Mouse (Mus musculus) forebrain, embryonic 11.5 days (tissue): Measurements from ENCODE around the gene Tnfrsf17. TPM values are rescaled to one million over a fixed set of nuclear protein-coding genes. Genes with fewer than 3 reads are reported as not detected.

ENCODE experiments used
- ATAC-seq: fragments of 200-750 bp; cut with Nextera tagmentation; replicated peaks from 2 replicates; pipeline ENCODE4 v1.8.0; 2017; ENCODE audit warnings: moderate TSS enrichment; ENCODE audit not compliant: low FRiP score
- DNase-seq: peaks from one replicate; pipeline ENCODE4 v3.0.0-alpha.2; 2017; ENCODE audit warnings: low spot score
- H3K27ac ChIP-seq: fragments of 300-500 bp; sonication (generic); 2 replicates; pipeline ENCODE4 v1.5.1; 2014; ENCODE audit warnings: low read depth, low read length
- H3K27me3 ChIP-seq: fragments of 300-500 bp; sonication (generic); 2 replicates; pipeline ENCODE4 v1.6.1; 2014; ENCODE audit warnings: mild to moderate bottlenecking, low read length, mixed read lengths; ENCODE audit not compliant: control insufficient read depth, insufficient read depth
- H3K36me3 ChIP-seq: fragments of 300-500 bp; sonication (generic); 2 replicates; pipeline ENCODE4 v1.6.1; 2014; ENCODE audit warnings: mild to moderate bottlenecking, low read length, moderate library complexity, mixed read lengths; ENCODE audit not compliant: control insufficient read depth, insufficient read depth
- H3K4me1 ChIP-seq: fragments of 300-500 bp; sonication (generic); replicated peaks from 2 replicates; pipeline ENCODE4 v1.6.1; 2014; ENCODE audit warnings: low read length, mixed read lengths; ENCODE audit not compliant: control insufficient read depth, insufficient read depth
- H3K4me2 ChIP-seq: fragments of 300-500 bp; sonication (generic); 2 replicates; pipeline ENCODE4 v1.6.1; 2014; ENCODE audit warnings: low read depth, mild to moderate bottlenecking, low read length, moderate library complexity, mixed read lengths; ENCODE audit not compliant: severe bottlenecking
- H3K4me3 ChIP-seq: fragments of 300-500 bp; sonication (generic); 2 replicates; pipeline ENCODE4 v1.5.1; 2014; ENCODE audit warnings: low read depth, low read length
- H3K9ac ChIP-seq: fragments of 300-500 bp; sonication (generic); 2 replicates; pipeline ENCODE4 v1.6.1; 2014; ENCODE audit warnings: low read length
- H3K9me3 ChIP-seq: fragments of 300-500 bp; sonication (generic); 2 replicates; pipeline ENCODE4 v1.6.1; 2016; ENCODE audit warnings: low read length, mixed read lengths; ENCODE audit not compliant: control insufficient read depth
- WGBS: fragments of 180-500 bp; shearing (Covaris S2); extraction: QIAGEN DNeasy Blood & Tissue Kit; methylation state at CpG from one replicate; pipeline ENCODE4 v1.1.7; 2014; 5-methylcytosine and 5-hydroxymethylcytosine counted together
- polyA plus RNA-seq: library from polyadenylated mRNA; unstranded; fragments of >200 nt; fragmentation: Nextera tagmentation; extraction: Ambion mirVana; gene quantifications from 2 replicates; pipeline ENCODE4 v1.2.1, GENCODE M21; 2014

The Tnfrsf17 gene
- polyA plus RNA-seq: 0.35 TPM in 1 of 2 replicates, not detected in the other

DNA sequence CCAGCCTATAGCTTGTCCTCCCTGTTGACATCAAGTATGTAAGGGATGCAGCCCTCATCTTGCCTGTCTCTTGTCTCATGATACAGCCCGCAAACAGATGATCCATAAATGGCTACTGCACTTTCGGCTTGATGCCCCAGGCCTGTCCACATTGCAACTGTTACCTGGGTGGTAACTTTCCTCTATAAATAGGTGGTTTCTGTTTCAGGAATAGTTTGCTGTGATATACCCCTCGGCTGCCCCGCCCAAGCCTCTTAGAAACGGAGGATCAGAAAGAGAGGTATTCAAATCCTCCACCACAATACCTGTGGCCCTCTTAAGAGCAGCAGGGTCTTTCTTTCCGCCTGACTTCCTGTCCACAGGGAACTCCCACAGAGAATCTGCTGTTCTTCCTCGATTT lies at the start of gene Tnfrsf17:
Gene Tnfrsf17 (plus strand): TSS at position 301 of the 400 bp plus-strand sequence.
- no peak within 1 kb of the TSS for H3K4me3 ChIP-seq
- DNase-seq (no peak), ATAC-seq (no peak)
- no peak within 1 kb of the TSS for H3K9ac ChIP-seq
- no peaks in the 10 kb centered on the region for H3K27me3 ChIP-seq
- 64% methylated on average over 7 of the region's 7 CpGs for WGBS
- H3K4me1 ChIP-seq: no peaks in the 10 kb centered on the region
- H3K27ac ChIP-seq: no peak within 1 kb of the TSS
- H3K9me3 ChIP-seq: no peaks in the 10 kb centered on the region
- H3K4me2 ChIP-seq: no peak within 1 kb of the TSS
- H3K36me3 ChIP-seq: no peaks in the 10 kb centered on the region

DNA sequence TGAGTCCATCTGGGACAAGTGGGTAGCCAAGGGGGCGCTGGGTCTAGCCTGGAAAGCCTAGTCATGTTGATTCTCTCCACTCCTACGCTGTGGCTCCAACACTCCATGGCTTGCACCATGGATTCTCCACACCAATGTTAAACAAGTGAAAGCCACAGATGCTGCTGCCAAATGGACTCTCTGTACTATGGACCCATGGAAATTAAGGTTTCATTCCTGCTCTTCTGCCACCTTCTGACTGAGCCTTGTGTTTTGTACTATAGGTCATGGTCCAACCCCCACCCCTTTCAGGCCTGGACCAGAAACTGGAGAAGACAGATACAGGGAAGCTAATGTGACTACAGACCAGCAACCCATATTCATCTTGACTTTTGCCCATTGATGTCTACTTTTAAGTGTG lies 47.1 kb upstream of the Tnfrsf17 start:
- WGBS: 75% methylated on average over 2 of the region's 2 CpGs
- Histone ChIP-seq H3K4me2 (no peak overlapping the region), H3K9ac (no peak overlapping the region), H3K27ac (no peak overlapping the region), H3K27me3 (no peaks in the 10 kb centered on the region), H3K4me1 (no peaks in the 10 kb centered on the region), H3K4me3 (no peak overlapping the region), H3K36me3 (no peaks in the 10 kb centered on the region), H3K9me3 (no peaks in the 10 kb centered on the region)
- no peak for DNase-seq
- no peak for ATAC-seq

DNA sequence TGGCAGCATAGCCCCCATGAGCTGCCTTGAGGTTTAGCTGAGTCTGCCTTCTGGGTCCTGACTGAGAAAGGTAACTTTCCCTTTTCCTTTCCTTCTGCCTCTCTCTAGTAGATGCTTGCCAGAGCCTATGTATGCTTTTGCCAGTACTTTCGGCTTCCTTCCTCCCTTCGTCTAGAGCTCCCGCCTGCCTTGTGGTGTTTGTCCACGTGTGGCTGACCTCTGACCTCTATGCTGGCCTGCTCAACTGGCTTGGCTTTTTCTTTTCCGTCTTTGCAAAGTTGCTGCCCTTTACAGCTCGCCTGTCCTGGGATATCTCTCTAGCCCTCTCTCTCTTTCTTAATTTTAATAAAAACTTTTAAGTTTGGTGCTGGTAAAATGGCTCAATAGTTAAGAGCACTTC lies 43.8 kb upstream of the Tnfrsf17 start:
- H3K36me3 ChIP-seq: no peaks in the 10 kb centered on the region
- H3K4me3 ChIP-seq: no peak overlapping the region
- no peaks in the 10 kb centered on the region for H3K4me1 ChIP-seq
- no peak for ATAC-seq
- H3K9ac ChIP-seq: no peak overlapping the region
- H3K9me3 ChIP-seq: no peaks in the 10 kb centered on the region
- WGBS: 40% methylated on average over 6 of the region's 6 CpGs
- H3K4me2 ChIP-seq: no peak overlapping the region
- H3K27ac ChIP-seq: no peak overlapping the region
- DNase-seq: no peak
- no peaks in the 10 kb centered on the region for H3K27me3 ChIP-seq

DNA sequence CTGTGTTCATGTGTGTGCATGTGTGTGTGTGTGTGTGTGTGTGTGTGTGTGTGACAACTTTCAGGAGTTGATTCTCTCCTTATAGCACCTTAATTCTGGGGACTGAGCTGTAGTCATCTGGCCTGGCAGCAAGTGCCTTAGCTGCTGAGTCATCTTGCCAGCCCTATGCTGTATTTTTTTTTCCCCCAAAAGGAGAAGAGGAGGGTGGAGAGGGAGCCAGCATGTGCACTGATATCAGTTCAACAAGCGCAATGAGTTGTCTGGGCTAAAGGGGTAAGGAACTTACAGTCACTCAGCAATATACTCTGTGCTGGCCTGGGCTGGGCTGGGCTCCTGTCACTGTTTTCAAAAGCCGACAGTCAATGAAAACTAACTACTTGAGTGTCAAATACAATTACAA lies 43.0 kb upstream of the Tnfrsf17 start:
- no peaks in the 10 kb centered on the region for H3K36me3 ChIP-seq
- H3K27me3 ChIP-seq: no peaks in the 10 kb centered on the region
- H3K9me3 ChIP-seq: no peaks in the 10 kb centered on the region
- 88% methylated on average over 2 of the region's 2 CpGs for WGBS
- ATAC-seq (no peak), DNase-seq (no peak)
- no peak overlapping the region for H3K4me3 ChIP-seq
- no peaks in the 10 kb centered on the region for H3K4me1 ChIP-seq
- no peak overlapping the region for H3K4me2 ChIP-seq
- no peak overlapping the region for H3K27ac ChIP-seq
- no peak overlapping the region for H3K9ac ChIP-seq

DNA sequence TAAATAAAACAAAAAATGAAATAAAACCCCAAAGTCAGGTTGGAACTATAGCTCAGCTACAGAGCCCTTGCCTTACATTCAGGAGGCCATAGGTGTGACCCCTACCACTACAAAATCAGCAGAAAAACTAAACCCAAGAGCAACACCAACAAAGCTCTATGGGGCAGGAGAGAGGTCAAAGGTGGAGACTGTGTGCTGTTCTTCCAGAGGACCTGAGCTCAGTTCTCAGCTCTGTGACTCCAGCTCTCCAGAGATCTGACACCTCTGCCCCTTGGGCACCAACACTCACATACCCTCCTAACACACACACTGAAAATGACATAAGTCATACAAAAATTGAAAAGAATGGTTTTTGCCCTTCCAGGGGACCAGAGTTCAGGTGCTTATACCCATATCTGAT lies 42.5 kb upstream of the Tnfrsf17 start:
- no peak for DNase-seq
- Histone ChIP-seq H3K4me2 (no peak overlapping the region), H3K9me3 (no peaks in the 10 kb centered on the region), H3K27ac (no peak overlapping the region), H3K4me3 (no peak overlapping the region), H3K9ac (no peak overlapping the region), H3K27me3 (no peaks in the 10 kb centered on the region), H3K36me3 (no peaks in the 10 kb centered on the region), H3K4me1 (no peaks in the 10 kb centered on the region)
- no peak for ATAC-seq

DNA sequence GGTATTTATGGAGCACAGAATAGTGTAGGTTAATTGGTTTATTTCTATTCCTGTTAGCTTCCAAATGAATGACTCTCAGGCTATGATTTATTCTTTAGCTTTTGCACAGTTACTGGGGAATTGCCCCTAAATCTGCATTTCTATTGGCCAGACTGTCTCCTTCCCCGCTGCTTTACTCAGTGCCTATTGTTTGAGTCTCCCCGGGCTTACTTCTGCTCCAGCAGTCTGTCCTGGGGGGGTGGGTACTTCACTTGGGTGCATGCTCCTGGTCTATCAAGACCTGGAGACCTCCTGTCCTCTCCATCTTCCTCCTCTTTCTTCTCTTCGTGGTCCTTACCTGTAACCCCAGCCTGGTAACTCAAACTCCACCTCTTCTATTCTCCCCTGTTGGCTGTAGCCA lies 36.7 kb upstream of the Tnfrsf17 start:
- 48% methylated on average over 3 of the region's 3 CpGs for WGBS
- ATAC-seq (no peak), DNase-seq (no peak)

DNA sequence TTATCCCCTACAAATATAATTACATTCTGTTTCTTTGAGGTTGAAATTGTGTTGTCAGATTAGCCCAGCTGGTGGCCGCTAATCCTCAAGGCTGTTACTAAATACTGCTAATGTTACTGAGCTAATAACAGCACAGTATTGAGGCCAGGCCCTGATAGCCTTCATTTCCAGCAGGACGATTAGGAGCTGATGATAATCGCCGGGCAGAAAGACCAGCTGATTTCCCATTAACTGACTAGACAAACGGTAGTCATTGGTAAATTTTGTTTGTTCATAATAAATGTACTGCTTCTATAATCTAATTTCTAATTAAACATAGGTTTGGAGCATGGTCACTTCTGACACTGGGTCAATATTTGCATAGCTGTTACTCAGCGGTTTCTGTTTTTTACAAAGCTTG lies 34.8 kb upstream of the Tnfrsf17 start:
- no peak overlapping the region for H3K9ac ChIP-seq
- WGBS: 65% methylated on average over 6 of the region's 6 CpGs
- H3K27me3 ChIP-seq: no peaks in the 10 kb centered on the region
- H3K36me3 ChIP-seq: no peaks in the 10 kb centered on the region
- no peak for ATAC-seq
- H3K4me2 ChIP-seq: no peak overlapping the region
- no peaks in the 10 kb centered on the region for H3K9me3 ChIP-seq
- no peak overlapping the region for H3K27ac ChIP-seq
- no peaks in the 10 kb centered on the region for H3K4me1 ChIP-seq
- no peak overlapping the region for H3K4me3 ChIP-seq
- no peak for DNase-seq

More for the DNA sequence above, 36.7 kb upstream of the Tnfrsf17 start:
- Histone ChIP-seq H3K27me3 (no peaks in the 10 kb centered on the region), H3K27ac (no peak overlapping the region), H3K36me3 (no peaks in the 10 kb centered on the region), H3K9ac (no peak overlapping the region), H3K9me3 (no peaks in the 10 kb centered on the region), H3K4me2 (no peak overlapping the region), H3K4me3 (no peak overlapping the region), H3K4me1 (no peaks in the 10 kb centered on the region)

DNA sequence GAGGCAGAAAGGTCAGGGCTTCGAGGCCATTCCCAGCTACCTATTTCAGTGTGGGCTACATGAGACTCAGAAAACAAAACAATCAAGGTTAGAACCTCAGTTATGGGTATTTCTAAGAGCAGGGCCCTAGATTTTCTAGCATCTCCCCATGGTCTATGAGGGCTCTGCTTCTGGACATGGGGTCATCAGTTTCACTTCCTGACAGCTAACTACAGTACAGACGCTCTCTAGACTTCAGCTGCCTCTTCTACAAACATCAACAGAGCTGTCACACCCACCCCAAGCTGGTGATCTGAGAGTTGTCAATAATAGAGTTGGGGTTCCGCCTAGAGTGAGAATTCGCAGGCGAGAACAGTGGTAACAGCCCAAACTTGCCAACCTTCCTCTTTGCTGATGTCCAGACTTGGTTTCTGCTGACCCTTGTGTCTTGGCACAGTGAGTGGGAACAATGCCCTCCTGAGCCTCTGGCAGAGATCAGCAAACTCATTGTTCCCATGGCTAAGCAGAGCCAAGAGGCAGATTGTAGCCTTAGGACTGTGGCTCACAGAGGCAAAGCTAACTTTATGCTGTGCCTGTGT lies 30.9 kb upstream of the Tnfrsf17 start:
- Histone ChIP-seq H3K9ac (no peak overlapping the region), H3K27ac (no peak overlapping the region), H3K4me3 (no peak overlapping the region), H3K36me3 (no peaks in the 10 kb centered on the region), H3K9me3 (no peaks in the 10 kb centered on the region), H3K4me2 (no peak overlapping the region), H3K4me1 (no peaks in the 10 kb centered on the region), H3K27me3 (no peaks in the 10 kb centered on the region)
- DNase-seq: no peak
- 88% methylated on average over 5 of the region's 5 CpGs for WGBS
- ATAC-seq: no peak

DNA sequence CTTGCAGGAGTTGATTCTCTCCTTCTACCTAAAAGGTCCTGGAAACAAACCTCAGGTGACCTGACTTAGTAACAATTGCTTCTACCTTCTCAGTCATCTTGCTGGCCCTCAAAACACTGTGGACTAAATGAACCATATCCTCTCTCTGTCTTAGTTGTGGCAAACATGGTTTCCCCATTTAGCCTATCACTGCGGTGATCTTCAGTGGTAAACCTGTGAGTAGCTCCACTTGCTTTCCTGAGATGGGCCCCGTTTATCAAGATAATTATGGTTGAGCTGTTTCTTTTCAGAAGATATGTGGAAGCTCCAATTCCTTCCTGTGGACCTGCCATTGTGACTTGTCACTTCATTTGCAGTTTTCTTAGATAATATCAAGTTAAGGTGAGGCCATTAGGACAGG lies 28.7 kb upstream of the Tnfrsf17 start:
- H3K27me3 ChIP-seq: no peaks in the 10 kb centered on the region
- H3K9me3 ChIP-seq: no peaks in the 10 kb centered on the region
- H3K4me2 ChIP-seq: no peak overlapping the region
- no peak for ATAC-seq
- no peak overlapping the region for H3K27ac ChIP-seq
- no peaks in the 10 kb centered on the region for H3K4me1 ChIP-seq
- WGBS: 84% methylated on average over 2 of the region's 2 CpGs
- no peak overlapping the region for H3K4me3 ChIP-seq
- no peak overlapping the region for H3K9ac ChIP-seq
- H3K36me3 ChIP-seq: no peaks in the 10 kb centered on the region
- no peak for DNase-seq
